Mouse (Mus musculus) left cerebral cortex, postnatal 4 days (tissue): Measurements from ENCODE around the gene Vmn1r155. TPM values are rescaled to one million over a fixed set of nuclear protein-coding genes. Genes with fewer than 3 reads are reported as not detected.
"Not testable (repeated sequence)": the region's sequence is repeated elsewhere in the genome, so short reads cannot be mapped to it uniquely, and the experiment has no call there.

Source experiments
- DNase-seq: peaks from one replicate; pipeline ENCODE4 v3.0.0-alpha.2; 2022
- intact Hi-C: fragments of 180-260 bp; cut with DNase I; formaldehyde crosslinking; loops from one replicate; pipeline ENCODE4 v1.15.1; 2025
- total RNA-seq, 2 experiments: library from RNA; stranded (reverse); gene quantifications; 2 replicates each; pipeline ENCODE4 v1.2.3; 2021

The Vmn1r155 gene
- total RNA-seq: not detected

- intact Hi-C loops, DNase-seq: not testable (repeated sequence)
Measured at GRCm38 (mm10) chr7:22657718-22658117, at the start of gene Vmn1r155. Gene Vmn1r155 (plus strand): TSS chr7:22658018.

GRCm38 (mm10) chr7:22692217-22692616, 34.4 kb downstream of the Vmn1r155 start, which contains the start of gene Gm8693:
Gene Gm8693 (minus strand): TSS chr7:22692317.
- DNase-seq, intact Hi-C loops: not testable (repeated sequence)

Other genes starting within 250 kb of the Vmn1r155 start
- gene Vmn1r148, start 244.4 kb upstream of the Vmn1r155 start, total RNA-seq: not detected
- gene Vmn1r149, start 219.8 kb upstream of the Vmn1r155 start, total RNA-seq: not detected
- gene Gm10665, start 193.9 kb upstream of the Vmn1r155 start, total RNA-seq: not detected
- gene Vmn1r151, start 158.3 kb upstream of the Vmn1r155 start, total RNA-seq: not detected
- not detected for gene Vmn1r152, start 135.1 kb upstream of the Vmn1r155 start, total RNA-seq
- gene Gm8677, start 123.1 kb upstream of the Vmn1r155 start, total RNA-seq: not detected
- not detected for gene Gm4201, start 92.7 kb upstream of the Vmn1r155 start, total RNA-seq
- not detected for gene Gm4565, start 69.9 kb upstream of the Vmn1r155 start, total RNA-seq
- not detected for gene Gm8693, start 34.3 kb downstream of the Vmn1r155 start, total RNA-seq
- not detected for gene Gm4567, start 61.7 kb downstream of the Vmn1r155 start, total RNA-seq
- not detected for gene Vmn1r157, start 103.7 kb downstream of the Vmn1r155 start, total RNA-seq
- gene Vmn1r158, start 132.8 kb downstream of the Vmn1r155 start, total RNA-seq: not detected
- not detected for gene Vmn1r159, start 185.6 kb downstream of the Vmn1r155 start, total RNA-seq
- not detected for gene Vmn1r160, start 213.2 kb downstream of the Vmn1r155 start, total RNA-seq